Mouse (Mus musculus): ENCODE measurements around the gene Brd9. TPM values are rescaled to one million over a fixed set of nuclear protein-coding genes. Genes with fewer than 3 reads are reported as not detected.

Brd9 gene
- total and polyA plus RNA-seq, 2 experiments from 2014 or later = 84.1 to 90.5 TPM

DNA sequence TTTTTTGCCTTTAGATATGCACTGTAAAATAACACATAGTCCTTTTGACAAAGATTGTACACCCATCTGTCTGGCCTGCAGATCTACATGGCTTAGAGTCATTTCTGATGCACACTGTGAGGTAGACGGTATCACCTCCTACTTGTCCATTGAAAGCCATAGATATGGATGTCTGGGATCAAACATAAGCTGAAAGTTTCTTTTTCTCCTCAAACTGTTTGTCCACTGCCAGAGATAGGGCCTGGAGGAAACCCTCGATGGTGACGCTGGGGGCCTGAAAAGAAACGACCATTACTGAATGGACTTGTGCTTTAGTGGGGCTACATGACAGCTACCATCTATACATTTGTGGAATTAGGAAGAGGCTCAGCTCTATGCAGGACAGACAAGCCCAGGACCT lies 24.5 kb upstream of the Brd9 start:
- no peak overlapping the region for H3K4me2 ChIP-seq (ENCODE audit: low read depth, low read length, poor library complexity, severe bottlenecking)

DNA sequence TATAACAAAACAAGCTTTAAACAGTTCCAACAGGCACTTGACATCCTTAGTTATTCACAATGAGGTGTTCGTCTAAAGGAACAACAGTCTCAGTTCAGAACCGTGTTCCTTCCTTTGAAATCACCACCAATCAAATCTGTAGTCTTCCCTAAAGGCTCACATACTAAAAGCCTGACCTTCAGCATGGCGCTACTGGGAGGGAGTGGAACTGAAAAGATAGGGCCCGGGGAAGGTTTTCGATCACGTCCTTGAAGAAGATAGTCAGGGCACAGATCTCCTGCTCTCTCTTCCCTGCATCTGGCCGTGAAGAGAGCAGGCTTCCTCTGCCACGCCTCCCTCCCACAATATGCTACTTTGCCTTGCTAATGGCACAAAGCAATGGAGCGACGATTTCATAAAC lies 5.4 kb upstream of the Brd9 start:
- WGBS = 92% methylated on average over 10 of the region's 10 CpGs
- no peak for ATAC-seq (ENCODE audit: low FRiP score)
- no peak overlapping the region for H3K9ac ChIP-seq (replicated peaks; ENCODE audit: low read length, poor library complexity, severe bottlenecking)

More for the DNA sequence above, 24.5 kb upstream of the Brd9 start:
- Histone ChIP-seq H3K27ac (ENCODE audit: low read depth, low read length) (no peak overlapping the region), H3K9ac (replicated peaks; ENCODE audit: low read length, poor library complexity, severe bottlenecking) (no peak overlapping the region), H3K9me3 (ENCODE audit: low read length) (no peaks in the 10 kb centered on the region), H3K36me3 (ENCODE audit: insufficient read depth, low read length) (peaks cover 9% of the 10 kb centered on the region; the same call in 1 of the 2 replicates), H3K27me3 (ENCODE audit: insufficient read depth, low read length) (no peaks in the 10 kb centered on the region), H3K4me1 (ENCODE audit: insufficient read depth, low read length) (no peaks in the 10 kb centered on the region), H3K4me3 (ENCODE audit: low read depth, low read length) (no peak overlapping the region)
- ATAC-seq (ENCODE audit: low FRiP score) = no peak
- DNase-seq (ENCODE audit: low spot score) = no peak
- no peak for TF ChIP-seq CTCF (IDR thresholded peaks at IDR 0.05)
- 97% methylated on average over 4 of the region's 4 CpGs for WGBS

DNA sequence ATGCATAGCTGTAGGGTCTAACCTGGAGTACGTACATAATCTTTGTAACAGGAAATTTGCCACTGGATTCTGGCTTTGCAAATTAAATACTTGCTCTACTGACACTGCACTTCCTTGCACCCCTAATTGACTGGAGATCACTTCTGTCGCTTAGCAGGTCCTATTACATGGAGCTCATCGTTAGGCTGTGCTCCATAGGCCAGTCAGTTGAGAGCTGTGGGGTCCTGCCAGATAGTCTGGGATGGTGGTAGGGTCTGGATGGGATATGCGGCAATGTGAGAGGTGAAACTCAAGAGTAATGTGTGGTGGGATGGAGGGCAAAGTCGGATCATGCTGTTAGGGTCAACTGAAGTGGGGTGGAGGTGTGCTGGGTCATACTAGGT lies 682 bp upstream of the Brd9 start:
- TF ChIP-seq CTCF (IDR thresholded peaks at IDR 0.05) = no peak
- Histone ChIP-seq H3K4me3 (ENCODE audit: low read depth, low read length) (peak overlapping the region; percentile 70), H3K27me3 (ENCODE audit: insufficient read depth, low read length) (no peaks in the 10 kb centered on the region), H3K9me3 (ENCODE audit: low read length) (no peaks in the 10 kb centered on the region), H3K9ac (replicated peaks; ENCODE audit: low read length, poor library complexity, severe bottlenecking) (peak overlapping the region; percentile 30), H3K4me2 (ENCODE audit: low read depth, low read length, poor library complexity, severe bottlenecking) (peak overlapping the region; percentile 83), H3K4me1 (ENCODE audit: insufficient read depth, low read length) (no peaks in the 10 kb centered on the region; the same call in 1 of the 2 replicates), H3K36me3 (ENCODE audit: insufficient read depth, low read length) (peaks cover 15% of the 10 kb centered on the region), H3K27ac (ENCODE audit: low read depth, low read length) (no peak overlapping the region)
- ATAC-seq (ENCODE audit: low FRiP score) = no peak
- no peak for DNase-seq (ENCODE audit: low spot score)
- WGBS = 14% methylated on average over 5 of the region's 5 CpGs

More for the DNA sequence above, 5.4 kb upstream of the Brd9 start:
- no peak for DNase-seq (ENCODE audit: low spot score)
- Histone ChIP-seq H3K9me3 (ENCODE audit: low read length) (no peaks in the 10 kb centered on the region), H3K36me3 (ENCODE audit: insufficient read depth, low read length) (peaks cover 13% of the 10 kb centered on the region), H3K27me3 (ENCODE audit: insufficient read depth, low read length) (no peaks in the 10 kb centered on the region), H3K4me3 (ENCODE audit: low read depth, low read length) (no peak overlapping the region), H3K4me1 (ENCODE audit: insufficient read depth, low read length) (no peaks in the 10 kb centered on the region; the same call in 1 of the 2 replicates), H3K4me2 (ENCODE audit: low read depth, low read length, poor library complexity, severe bottlenecking) (no peak overlapping the region), H3K27ac (ENCODE audit: low read depth, low read length) (no peak overlapping the region)
- no peak for TF ChIP-seq CTCF (IDR thresholded peaks at IDR 0.05)

GRCm38 (mm10) chr13:73938177-73938560 lies 558 bp downstream of the Brd9 start:
- TF ChIP-seq CTCF (IDR thresholded peaks at IDR 0.05) = no peak
- Histone ChIP-seq H3K4me3 (ENCODE audit: low read depth, low read length) (peak overlapping the region; percentile 70), H3K4me1 (ENCODE audit: insufficient read depth, low read length) (no peaks in the 10 kb centered on the region; the same call in 1 of the 2 replicates), H3K9ac (replicated peaks; ENCODE audit: low read length, poor library complexity, severe bottlenecking) (peak overlapping the region; percentile 87), H3K9me3 (ENCODE audit: low read length) (no peaks in the 10 kb centered on the region), H3K4me2 (ENCODE audit: low read depth, low read length, poor library complexity, severe bottlenecking) (peak overlapping the region; percentile 83), H3K27ac (ENCODE audit: low read depth, low read length) (peak overlapping the region; percentile 85), H3K36me3 (ENCODE audit: insufficient read depth, low read length) (peaks cover 27% of the 10 kb centered on the region), H3K27me3 (ENCODE audit: insufficient read depth, low read length) (no peaks in the 10 kb centered on the region)
- ATAC-seq (ENCODE audit: low FRiP score) (peak; percentile 45; the same call in 1 of the 2 replicates), DNase-seq (ENCODE audit: low spot score) (peak; percentile 14)
- 41% methylated on average over 13 of the region's 13 CpGs for WGBS

DNA sequence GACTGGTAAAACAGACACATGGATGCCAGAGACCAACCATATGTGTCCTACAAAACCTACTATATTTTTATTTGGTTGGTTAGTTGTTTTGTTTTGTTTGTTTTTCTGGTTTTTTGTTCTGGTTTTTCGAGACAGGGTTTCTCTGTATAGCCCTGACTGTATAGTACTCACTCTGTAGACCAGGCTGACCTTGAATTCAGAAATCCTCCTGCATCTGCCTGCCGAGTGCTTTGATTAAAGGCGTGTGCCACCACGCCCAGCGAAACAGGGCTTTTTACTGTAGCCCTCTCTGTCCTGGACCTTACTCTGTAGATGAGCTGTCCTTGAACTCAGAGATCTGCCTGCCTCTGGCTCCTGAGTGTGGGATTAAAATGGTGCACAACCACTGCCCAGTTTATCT lies 1.5 kb downstream of the Brd9 start:
- Histone ChIP-seq H3K9ac (replicated peaks; ENCODE audit: low read length, poor library complexity, severe bottlenecking) (no peak overlapping the region), H3K4me1 (ENCODE audit: insufficient read depth, low read length) (no peaks in the 10 kb centered on the region; the same call in 1 of the 2 replicates), H3K9me3 (ENCODE audit: low read length) (no peaks in the 10 kb centered on the region), H3K36me3 (ENCODE audit: insufficient read depth, low read length) (peaks cover 36% of the 10 kb centered on the region), H3K27me3 (ENCODE audit: insufficient read depth, low read length) (no peaks in the 10 kb centered on the region), H3K4me2 (ENCODE audit: low read depth, low read length, poor library complexity, severe bottlenecking) (no peak overlapping the region), H3K27ac (ENCODE audit: low read depth, low read length) (no peak overlapping the region), H3K4me3 (ENCODE audit: low read depth, low read length) (no peak overlapping the region)
- WGBS = 98% methylated on average over 5 of the region's 5 CpGs
- no peak for TF ChIP-seq CTCF (IDR thresholded peaks at IDR 0.05)
- no peak for ATAC-seq (ENCODE audit: low FRiP score)
- DNase-seq (ENCODE audit: low spot score) = no peak

DNA sequence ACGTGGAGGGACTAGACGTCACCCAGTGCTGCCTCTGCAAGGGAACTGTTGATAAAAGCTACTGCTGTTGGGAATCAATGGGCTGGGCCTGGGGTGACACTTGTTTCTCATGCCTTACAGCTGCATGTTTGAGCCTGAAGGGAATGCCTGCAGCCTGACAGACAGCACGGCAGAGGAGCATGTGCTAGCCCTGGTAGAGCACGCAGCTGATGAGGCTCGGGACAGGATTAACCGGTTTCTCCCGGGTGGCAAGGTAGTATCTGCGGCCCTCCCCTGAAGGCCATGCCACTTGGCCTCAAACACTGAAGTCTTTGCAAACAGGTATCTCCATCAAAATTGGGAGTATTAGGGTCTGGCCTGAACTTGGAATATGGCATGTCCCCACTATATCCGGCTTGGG lies 7.0 kb downstream of the Brd9 start:
- DNase-seq (ENCODE audit: low spot score) (no peak), ATAC-seq (ENCODE audit: low FRiP score) (no peak)
- no peak for TF ChIP-seq CTCF (IDR thresholded peaks at IDR 0.05)
- Histone ChIP-seq H3K36me3 (ENCODE audit: insufficient read depth, low read length) (peaks cover 87% of the 10 kb centered on the region), H3K9me3 (ENCODE audit: low read length) (no peaks in the 10 kb centered on the region), H3K27ac (ENCODE audit: low read depth, low read length) (no peak overlapping the region), H3K27me3 (ENCODE audit: insufficient read depth, low read length) (no peaks in the 10 kb centered on the region), H3K4me2 (ENCODE audit: low read depth, low read length, poor library complexity, severe bottlenecking) (no peak overlapping the region), H3K9ac (replicated peaks; ENCODE audit: low read length, poor library complexity, severe bottlenecking) (no peak overlapping the region), H3K4me1 (ENCODE audit: insufficient read depth, low read length) (no peaks in the 10 kb centered on the region), H3K4me3 (ENCODE audit: low read depth, low read length) (no peak overlapping the region)
- WGBS = 95% methylated on average over 9 of the region's 9 CpGs

Measured in midbrain, postnatal 0 days (tissue).